Mouse (Mus musculus) MEL (cell line): ENCODE data around the gene Pkn3. TPM values are rescaled to one million over a fixed set of nuclear protein-coding genes. Genes with fewer than 3 reads are reported as not detected.

Experiments used
- DNase-seq: peaks from one replicate; pipeline ENCODE4 v3.0.0; 2011; ENCODE audit warnings: low read depth, low spot score
- H3K27ac ChIP-seq: 2 replicates; pipeline ENCODE4 v1.5.1; 2012; ENCODE audit warnings: low read depth, mild to moderate bottlenecking, control low read depth, low read length, moderate library complexity; ENCODE audit not compliant: control insufficient read depth
- H3K27me3 ChIP-seq, 2 experiments: fragments of 150-350 bp in 1 of 2; sonication (generic) in 1 of 2; 2 replicates each; pipeline ENCODE4 v1.6.1; 2012; ENCODE audit warnings: low read length in 2 of 2, mild to moderate bottlenecking in 2 of 2, improper control_type of control experiment in 1 of 2, moderate library complexity in 1 of 2; ENCODE audit not compliant: insufficient read depth in 2 of 2, control insufficient read depth in 1 of 2
- H3K36me3 ChIP-seq, 2 experiments: 2 replicates each; pipeline ENCODE4 v1.6.1; 2012 to 2014; ENCODE audit warnings: low read length in 2 of 2, improper control_type of control experiment in 1 of 2, inconsistent platforms in 1 of 2, mild to moderate bottlenecking in 1 of 2; ENCODE audit not compliant: insufficient read depth in 2 of 2, control insufficient read depth in 1 of 2
- H3K4me1 ChIP-seq, 2 experiments: fragments of 150-350 bp in 1 of 2; sonication (generic) in 1 of 2; 2 replicates each; pipeline ENCODE4 v1.6.1; 2012; ENCODE audit warnings: low read length in 2 of 2, improper control_type of control experiment in 1 of 2, mild to moderate bottlenecking in 1 of 2; ENCODE audit not compliant: insufficient read depth in 2 of 2, control insufficient read depth in 1 of 2
- H3K4me3 ChIP-seq, 2 experiments: fragments of 150-350 bp in 1 of 2; sonication (generic) in 1 of 2; 2 replicates each; pipeline ENCODE4 v1.5.1; 2012; ENCODE audit warnings: low read depth in 2 of 2, low read length in 2 of 2, mild to moderate bottlenecking in 2 of 2, moderate library complexity in 2 of 2, control low read depth in 1 of 2, improper control_type of control experiment in 1 of 2; ENCODE audit not compliant: control insufficient read depth in 1 of 2, insufficient read depth in 1 of 2
- H3K79me2 ChIP-seq: 2 replicates; pipeline ENCODE4 v1.6.1; 2012; ENCODE audit warnings: mild to moderate bottlenecking, low read length, moderate library complexity; ENCODE audit not compliant: control insufficient read depth, poor library complexity, insufficient read depth
- H3K9ac ChIP-seq: 2 replicates; pipeline ENCODE4 v1.6.1; 2012; ENCODE audit warnings: low read depth, mild to moderate bottlenecking, control low read depth, low read length, moderate library complexity; ENCODE audit not compliant: control insufficient read depth, poor library complexity, severe bottlenecking
- H3K9me3 ChIP-seq: fragments of 150-350 bp; sonication (generic); replicated peaks from 2 replicates; pipeline ENCODE4 v1.6.1; 2012; ENCODE audit warnings: mild to moderate bottlenecking, low read length, improper control_type of control experiment, moderate library complexity; ENCODE audit not compliant: insufficient read depth
- BHLHE40 ChIP-seq: IDR thresholded peaks from 2 replicates; pipeline ENCODE4 v1.6.1; 2012; ENCODE audit warnings: low read depth, mild to moderate bottlenecking, inconsistent platforms, low read length, improper control_type of control experiment, borderline replicate concordance
- CHD1 ChIP-seq: IDR thresholded peaks from 2 replicates; pipeline ENCODE4 v1.6.1; 2012; ENCODE audit warnings: low read depth, mild to moderate bottlenecking, inconsistent platforms, low read length, improper control_type of control experiment
- CTCF ChIP-seq, 3 experiments: IDR thresholded peaks in 2 of 3; conservative IDR thresholded peaks in 1 of 3; 2 replicates each; pipeline ENCODE4 v1.5.1; 2011 to 2012; ENCODE audit warnings: low read length in 3 of 3, low read depth in 2 of 3, mild to moderate bottlenecking in 2 of 3, improper control_type of control experiment in 1 of 3, inconsistent platforms in 1 of 3, mixed read lengths in 1 of 3, moderate library complexity in 1 of 3; ENCODE audit not compliant: control insufficient read depth in 1 of 3, insufficient read depth in 1 of 3, poor library complexity in 1 of 3, severe bottlenecking in 1 of 3
- E2F4 ChIP-seq: IDR thresholded peaks from 2 replicates; pipeline ENCODE4 v1.6.1; 2011; ENCODE audit warnings: low read depth, low read length, improper control_type of control experiment, borderline replicate concordance
- ELF1 ChIP-seq: IDR thresholded peaks from 2 replicates; pipeline ENCODE4 v1.6.1; 2014; ENCODE audit warnings: low read depth, mild to moderate bottlenecking, inconsistent platforms, low read length, improper control_type of control experiment, moderate library complexity
- EP300 ChIP-seq, 2 experiments: IDR thresholded peaks; 2 replicates each; pipeline ENCODE4 v1.6.1; 2011; ENCODE audit warnings: improper control_type of control experiment in 2 of 2, low read length in 2 of 2, low read depth in 1 of 2, mild to moderate bottlenecking in 1 of 2
- GABPA ChIP-seq: IDR thresholded peaks from 2 replicates; pipeline ENCODE4 v1.6.1; 2012; ENCODE audit warnings: low read depth, mild to moderate bottlenecking, inconsistent platforms, low read length, improper control_type of control experiment, moderate library complexity
- GATA1 ChIP-seq: IDR thresholded peaks from 2 replicates; pipeline ENCODE4 v1.6.1; 2011; ENCODE audit warnings: low read depth, low read length, improper control_type of control experiment
- JUND ChIP-seq: IDR thresholded peaks from 2 replicates; pipeline ENCODE4 v1.6.1; 2011; ENCODE audit warnings: low read depth, mild to moderate bottlenecking, improper control_type of control experiment, low read length
- MAX ChIP-seq: IDR thresholded peaks from 2 replicates; pipeline ENCODE4 v1.6.1; 2011; ENCODE audit warnings: low read length, improper control_type of control experiment
- MAZ ChIP-seq: IDR thresholded peaks from 2 replicates; pipeline ENCODE4 v1.6.1; 2012; ENCODE audit warnings: low read depth, mild to moderate bottlenecking, inconsistent platforms, low read length, improper control_type of control experiment
- MXI1 ChIP-seq: IDR thresholded peaks from 2 replicates; pipeline ENCODE4 v1.6.1; 2011; ENCODE audit warnings: mild to moderate bottlenecking, low read depth, low read length, improper control_type of control experiment
- MYB ChIP-seq: IDR thresholded peaks from 2 replicates; pipeline ENCODE4 v1.6.1; 2011; ENCODE audit warnings: mild to moderate bottlenecking, low read depth, low read length, improper control_type of control experiment
- MYC ChIP-seq: IDR thresholded peaks from 2 replicates; pipeline ENCODE4 v1.6.1; 2011; ENCODE audit warnings: low read depth, mild to moderate bottlenecking, low read length, improper control_type of control experiment, moderate library complexity
- NRF1 ChIP-seq: IDR thresholded peaks from 2 replicates; pipeline ENCODE4 v1.6.1; 2014; ENCODE audit warnings: low read depth, mild to moderate bottlenecking, inconsistent platforms, low read length, improper control_type of control experiment, moderate library complexity; ENCODE audit not compliant: poor library complexity, insufficient read depth, severe bottlenecking
- POLR2A ChIP-seq, 2 experiments: IDR thresholded peaks; 2 replicates each; pipeline ENCODE4 v1.6.1; 2011 to 2012; ENCODE audit warnings: low read length in 2 of 2, mild to moderate bottlenecking in 2 of 2, control low read depth in 1 of 2, improper control_type of control experiment in 1 of 2, low read depth in 1 of 2, moderate library complexity in 1 of 2; ENCODE audit not compliant: control insufficient read depth in 1 of 2, insufficient read depth in 1 of 2, poor library complexity in 1 of 2
- POLR2AphosphoS2 ChIP-seq: IDR thresholded peaks from 2 replicates; pipeline ENCODE4 v1.6.1; 2011; ENCODE audit warnings: low read length, improper control_type of control experiment
- POLR2AphosphoS5 ChIP-seq: IDR thresholded peaks from 2 replicates; pipeline ENCODE4 v1.6.1; 2012; ENCODE audit warnings: low read depth, borderline replicate concordance, mild to moderate bottlenecking, inconsistent platforms, low read length, moderate library complexity, mixed read lengths
- RAD21 ChIP-seq: IDR thresholded peaks from 2 replicates; pipeline ENCODE4 v1.6.1; 2011; ENCODE audit warnings: mild to moderate bottlenecking, low read depth, low read length, improper control_type of control experiment
- RCOR1 ChIP-seq: IDR thresholded peaks from 2 replicates; pipeline ENCODE4 v1.6.1; 2012; ENCODE audit warnings: low read depth, mild to moderate bottlenecking, inconsistent platforms, low read length, improper control_type of control experiment
- SIN3A ChIP-seq: IDR thresholded peaks from 2 replicates; pipeline ENCODE4 v1.6.1; 2012; ENCODE audit warnings: low read length, improper control_type of control experiment, inconsistent platforms
- TAL1 ChIP-seq: IDR thresholded peaks from 2 replicates; pipeline ENCODE4 v1.6.1; 2012; ENCODE audit warnings: mild to moderate bottlenecking, inconsistent platforms, low read length, moderate library complexity, mixed read lengths
- TBP ChIP-seq: IDR thresholded peaks from 2 replicates; pipeline ENCODE4 v1.8.0; 2011; ENCODE audit warnings: low read depth, low read length, improper control_type of control experiment
- UBTF ChIP-seq: IDR thresholded peaks from 2 replicates; pipeline ENCODE4 v1.6.1; 2012; ENCODE audit warnings: low read depth, mild to moderate bottlenecking, inconsistent platforms, low read length, improper control_type of control experiment, moderate library complexity, borderline replicate concordance; ENCODE audit not compliant: insufficient read depth
- USF2 ChIP-seq, 2 experiments: IDR thresholded peaks; 2 replicates each; pipeline ENCODE4 v1.6.1; 2011 to 2012; ENCODE audit warnings: improper control_type of control experiment in 2 of 2, low read length in 2 of 2, borderline replicate concordance in 1 of 2, inconsistent platforms in 1 of 2, low read depth in 1 of 2, mild to moderate bottlenecking in 1 of 2; ENCODE audit not compliant: insufficient read depth in 1 of 2
- ZC3H11A ChIP-seq: IDR thresholded peaks from 2 replicates; pipeline ENCODE4 v1.6.1; 2012; ENCODE audit warnings: low read depth, mild to moderate bottlenecking, inconsistent platforms, low read length, improper control_type of control experiment
- ZKSCAN1 ChIP-seq: IDR thresholded peaks from 2 replicates; pipeline ENCODE4 v1.6.1; 2012; ENCODE audit warnings: low read depth, mild to moderate bottlenecking, inconsistent platforms, low read length, improper control_type of control experiment, moderate library complexity
- ZMIZ1 ChIP-seq: IDR thresholded peaks from 2 replicates; pipeline ENCODE4 v1.6.1; 2012; ENCODE audit warnings: low read depth, mild to moderate bottlenecking, inconsistent platforms, low read length, improper control_type of control experiment, moderate library complexity
- polyA plus RNA-seq, 2 experiments: library from polyadenylated mRNA; stranded (reverse) in 1 of 2; unstranded in 1 of 2; fragments of >175 nt in 1 of 2; fragments of >200 nt in 1 of 2; gene quantifications; 2 replicates each; pipeline versions ENCODE4 v1.2.1 to v1.2.4; 2012; ENCODE audit warnings: low replicate concordance in 2 of 2, low read depth in 1 of 2; ENCODE audit not compliant: insufficient read length in 2 of 2, insufficient read depth in 1 of 2, missing spikeins in 1 of 2
- total RNA-seq: library from RNA; depleted of rRNA; stranded (reverse); fragments of 300-350 nt; gene quantifications from 2 replicates; pipeline ENCODE4 v1.2.3, GENCODE M21; 2012

Gene Pkn3
- total and polyA plus RNA-seq, 3 experiments: 2.0 to 5.8 TPM; not detected in 1

- Histone ChIP-seq H3K4me3 (no peak overlapping the region), H3K9ac (no peak overlapping the region), H3K27ac (no peak overlapping the region), H3K79me2 (peaks cover 2% of the 10 kb centered on the region; the same call in 1 of the 2 replicates), H3K4me1 (peaks cover 0 to 8% of the 10 kb centered on the region in 2 experiments; a peak in 3 of 4 replicates), H3K9me3 (no peaks in the 10 kb centered on the region), H3K27me3 (no peaks in the 10 kb centered on the region), H3K36me3 (peaks cover 0 to 3% of the 10 kb centered on the region in 2 experiments; a peak in 2 of 4 replicates)
- no peak for DNase-seq
- no peak for TF ChIP-seq POLR2AphosphoS2
- TF ChIP-seq CHD1: no peak
- TF ChIP-seq EP300 (IDR thresholded peaks at IDR 0.05; ENCODE audit: low read depth in 1 of 2, low read length in 2 of 2): no peak
- TF ChIP-seq MAZ: no peak
- TF ChIP-seq ZC3H11A: no peak
- no peak for TF ChIP-seq RAD21
- TF ChIP-seq MAX: no peak
- no peak for TF ChIP-seq BHLHE40
- no peak for TF ChIP-seq UBTF
- no peak for TF ChIP-seq CTCF (IDR thresholded peaks at IDR 0.05 in 2 of 3, conservative IDR thresholded peaks at IDR 0.05 in 1 of 3; ENCODE audit: control insufficient read depth in 1 of 3, insufficient read depth in 1 of 3, low read depth in 2 of 3, low read length in 3 of 3, poor library complexity in 1 of 3, severe bottlenecking in 1 of 3)
- no peak for TF ChIP-seq RCOR1
- TF ChIP-seq ELF1: no peak
- no peak for TF ChIP-seq GABPA
- no peak for TF ChIP-seq MXI1
- TF ChIP-seq SIN3A: no peak
- no peak for TF ChIP-seq POLR2A (IDR thresholded peaks at IDR 0.05; ENCODE audit: control insufficient read depth in 1 of 2, insufficient read depth in 1 of 2, low read depth in 1 of 2, low read length in 2 of 2, poor library complexity in 1 of 2)
- no peak for TF ChIP-seq ZKSCAN1
Measured at GRCm38 (mm10) chr2:30120269-30120668, 42.8 kb downstream of the Pkn3 start.

- Histone ChIP-seq H3K79me2 (peaks cover 2% of the 10 kb centered on the region; the same call in 1 of the 2 replicates), H3K9ac (no peak overlapping the region), H3K36me3 (peaks cover 0 to 7% of the 10 kb centered on the region in 2 experiments; a peak in 2 of 4 replicates), H3K27ac (no peak overlapping the region), H3K4me3 (no peak overlapping the region), H3K27me3 (no peaks in the 10 kb centered on the region), H3K9me3 (no peaks in the 10 kb centered on the region), H3K4me1 (peaks cover 2 to 11% of the 10 kb centered on the region in 2 experiments)
- TF ChIP-seq ZC3H11A: no peak
- no peak for TF ChIP-seq NRF1
- no peak for TF ChIP-seq RCOR1
- TF ChIP-seq MAX: no peak
- no peak for TF ChIP-seq GATA1
- TF ChIP-seq MYB: no peak
- TF ChIP-seq E2F4: no peak
- no peak for TF ChIP-seq TBP
- TF ChIP-seq UBTF: no peak
- no peak for TF ChIP-seq MYC
- no peak for TF ChIP-seq ZKSCAN1
- no peak for TF ChIP-seq USF2 (IDR thresholded peaks at IDR 0.05; ENCODE audit: borderline replicate concordance in 1 of 2, insufficient read depth in 1 of 2, low read depth in 1 of 2, low read length in 2 of 2)
- no peak for TF ChIP-seq GABPA
- TF ChIP-seq JUND: no peak
- TF ChIP-seq ZMIZ1: no peak
- TF ChIP-seq CTCF (IDR thresholded peaks at IDR 0.05 in 2 of 3, conservative IDR thresholded peaks at IDR 0.05 in 1 of 3; ENCODE audit: control insufficient read depth in 1 of 3, insufficient read depth in 1 of 3, low read depth in 2 of 3, low read length in 3 of 3, poor library complexity in 1 of 3, severe bottlenecking in 1 of 3): no peak
- TF ChIP-seq TAL1: no peak
- no peak for TF ChIP-seq MXI1
- TF ChIP-seq POLR2AphosphoS5: no peak
- no peak for DNase-seq
Measured at GRCm38 (mm10) chr2:30122766-30123165, 45.3 kb downstream of the Pkn3 start.
